8 mouse cellular contexts compared by ENCODE assay signal in genomic region chr8:85840657-85841488, GRCm38 (mm10). TPM values are rescaled to one million over a fixed set of nuclear protein-coding genes. Genes with fewer than 3 reads are reported as not detected.
DNase-seq lines count a peak whose midpoint lies in the region; ATAC-seq and TF ChIP-seq lines count a peak whose summit lies in the region.

Gene Itfg1, minus strand, starts transcription at chr8:85840921.
Gene Phkb, plus strand, starts transcription at chr8:85840959.

- peak; percentile 84 for TF ChIP-seq POLR2A in CH12.LX (IDR thresholded peaks at IDR 0.05; ENCODE audit: low read depth, low read length)
- peak; percentile 88 for TF ChIP-seq POLR2A in testis, adult 2 months (IDR thresholded peaks at IDR 0.05; ENCODE audit: control insufficient read depth, low read depth, low read length)

- ATAC-seq in forebrain, embryonic 12.5 days (ENCODE audit: low FRiP score) = peak; percentile 98
- ATAC-seq in heart, postnatal 0 days (ENCODE audit: insufficient read depth, low read depth) = peak; percentile 93
- peak; percentile 91 for ATAC-seq in liver, embryonic 16.5 days (ENCODE audit: low read depth)
- ATAC-seq in neural tube, embryonic 13.5 days (ENCODE audit: low read depth) = peak; percentile 98

- peaks cover 12% of the 10 kb centered on the region; the same call in 1 of the 2 replicates for H3K79me2 ChIP-seq in CH12.LX (replicated peaks; ENCODE audit: control insufficient read depth, extremely low read depth, insufficient read depth, poor library complexity, severe bottlenecking)

- H3K36me3 ChIP-seq in CH12.LX (replicated peaks in 1 of 2; ENCODE audit: control insufficient read depth in 1 of 2, insufficient read depth in 1 of 2, low read length in 1 of 2) = peaks cover 3 to 16% of the 10 kb centered on the region in 2 experiments
- peaks cover 9% of the 10 kb centered on the region for H3K36me3 ChIP-seq in forebrain, embryonic 12.5 days (replicated peaks)
- H3K36me3 ChIP-seq in heart, postnatal 0 days (replicated peaks; ENCODE audit: control insufficient read depth, insufficient read depth, low read length) = peaks cover 9% of the 10 kb centered on the region
- no peaks in the 10 kb centered on the region for H3K36me3 ChIP-seq in liver, embryonic 16.5 days (ENCODE audit: control insufficient read depth, insufficient read depth)
- H3K36me3 ChIP-seq in neural tube, embryonic 13.5 days = peaks cover 12% of the 10 kb centered on the region
- H3K36me3 ChIP-seq in testis, adult 2 months (ENCODE audit: control insufficient read depth, insufficient read depth, low read length) = no peaks in the 10 kb centered on the region

- TF ChIP-seq CTCF in CH12.LX (conservative IDR thresholded peaks at IDR 0.05 in 1 of 2, IDR thresholded peaks at IDR 0.05 in 1 of 2; ENCODE audit: low read depth in 2 of 2, low read length in 2 of 2) = no peak
- TF ChIP-seq CTCF in heart, postnatal 0 days (IDR thresholded peaks at IDR 0.05; ENCODE audit: low read depth) = no peak
- TF ChIP-seq CTCF in testis, adult 2 months (IDR thresholded peaks at IDR 0.05; ENCODE audit: control insufficient read depth, insufficient read depth, insufficient replicate concordance, low read depth, low read length) = no peak

- H3K9me3 ChIP-seq in CH12.LX (replicated peaks; ENCODE audit: low read length) = no peaks in the 10 kb centered on the region
- no peaks in the 10 kb centered on the region for H3K9me3 ChIP-seq in forebrain, embryonic 12.5 days
- no peaks in the 10 kb centered on the region for H3K9me3 ChIP-seq in heart, postnatal 0 days (replicated peaks; ENCODE audit: control insufficient read depth, low read length)
- no peaks in the 10 kb centered on the region for H3K9me3 ChIP-seq in liver, embryonic 16.5 days (replicated peaks; ENCODE audit: control insufficient read depth, low read length)
- H3K9me3 ChIP-seq in neural tube, embryonic 13.5 days = no peaks in the 10 kb centered on the region

- dilution Hi-C loops in CH12.LX (cut with MboI; ENCODE audit: extremely low pct_ligation_motif_present, extremely low pct_unique_long_range_greater_than_20kb, low sequenced_read_pairs) = no loop called here

- H3K27ac ChIP-seq in CH12.LX (ENCODE audit: insufficient read depth, low read depth) = peak within 1 kb of the TSS; percentile 70
- peak within 1 kb of the TSS; percentile 97 for H3K27ac ChIP-seq in forebrain, embryonic 12.5 days
- peak within 1 kb of the TSS; percentile 98 for H3K27ac ChIP-seq in heart, postnatal 0 days (ENCODE audit: low read depth)
- H3K27ac ChIP-seq in liver, embryonic 16.5 days (ENCODE audit: low read length) = peak within 1 kb of the TSS; percentile 98
- H3K27ac ChIP-seq in neural tube, embryonic 13.5 days (replicated peaks) = peak within 1 kb of the TSS; percentile 95
- H3K27ac ChIP-seq in testis, adult 2 months (ENCODE audit: control insufficient read depth, insufficient read depth, low read depth, low read length) = peak within 1 kb of the TSS; percentile 95

- H3K9ac ChIP-seq in CH12.LX (ENCODE audit: insufficient read depth, low read depth) = peak within 1 kb of the TSS; percentile 74
- peak within 1 kb of the TSS; percentile 90 for H3K9ac ChIP-seq in forebrain, embryonic 12.5 days
- peak within 1 kb of the TSS; percentile 92 for H3K9ac ChIP-seq in heart, postnatal 0 days (replicated peaks; ENCODE audit: low read depth, low read length)
- peak within 1 kb of the TSS; percentile 91 for H3K9ac ChIP-seq in liver, embryonic 16.5 days (ENCODE audit: low read depth, low read length)
- peak within 1 kb of the TSS; percentile 94 for H3K9ac ChIP-seq in neural tube, embryonic 13.5 days

- TF ChIP-seq EP300 in CH12.LX (IDR thresholded peaks at IDR 0.05; ENCODE audit: low read length) = no peak
- 0 out of 2 replicates have a peak, but pooled peaks have one; percentile 26 for TF ChIP-seq EP300 in heart, postnatal 0 days (IDR thresholded peaks at IDR 0.05; ENCODE audit: low read depth)

- TF ChIP-seq RAD21 in CH12.LX (IDR thresholded peaks at IDR 0.05; ENCODE audit: low read depth, low read length) = no peak

- in situ Hi-C loops in CH12.LX (cut with MboI; ENCODE audit: low pct_ligation_motif_present, low pct_unique_long_range_greater_than_20kb, low sequenced_read_pairs) = no loop called here

- peaks cover 0 to 30% of the 10 kb centered on the region in 2 experiments; a peak in 2 of 4 replicates for H3K4me1 ChIP-seq in CH12.LX (ENCODE audit: control insufficient read depth in 1 of 2, insufficient read depth in 2 of 2)
- peaks cover 18% of the 10 kb centered on the region for H3K4me1 ChIP-seq in forebrain, embryonic 12.5 days
- peaks cover 9% of the 10 kb centered on the region for H3K4me1 ChIP-seq in heart, postnatal 0 days (ENCODE audit: control insufficient read depth, insufficient read depth)
- H3K4me1 ChIP-seq in liver, embryonic 16.5 days (ENCODE audit: control insufficient read depth, low read depth, low read length) = peaks cover 9% of the 10 kb centered on the region
- H3K4me1 ChIP-seq in neural tube, embryonic 13.5 days (replicated peaks) = peaks cover 19% of the 10 kb centered on the region
- H3K4me1 ChIP-seq in testis, adult 2 months (ENCODE audit: control insufficient read depth, insufficient read depth, low read length) = no peaks in the 10 kb centered on the region; the same call in 1 of the 2 replicates

- WGBS in forebrain, embryonic 12.5 days = under 1% methylated on average over 53 of the region's 54 CpGs
- under 1% methylated on average over 52 of the region's 54 CpGs for WGBS in heart, postnatal 0 days
- WGBS in liver, embryonic 16.5 days (ENCODE audit: insufficient replicate concordance) = under 1% methylated on average over 53 of the region's 54 CpGs
- WGBS in neural tube, embryonic 13.5 days = under 1% methylated on average over 54 of the region's 54 CpGs

- peak; percentile 81 for DNase-seq in CH12.LX (ENCODE audit: extremely low read depth)
- peak; percentile 72 for DNase-seq in c-Kit-positive CD71-positive TER-119-negative erythroid progenitor cells, embryonic 14.5 days (ENCODE audit: low read depth)
- DNase-seq in heart, postnatal 0 days (ENCODE audit: low spot score) = peak; percentile 83
- peak; percentile 95 to 97 for DNase-seq in kidney, postnatal 4 days

- H3K4me2 ChIP-seq in CH12.LX (ENCODE audit: insufficient read depth, low read depth, poor library complexity, severe bottlenecking) = peak within 1 kb of the TSS; percentile 98
- H3K4me2 ChIP-seq in forebrain, embryonic 12.5 days = peak within 1 kb of the TSS; percentile 80
- H3K4me2 ChIP-seq in heart, postnatal 0 days (ENCODE audit: low read depth, low read length) = peak within 1 kb of the TSS; percentile 88
- peak within 1 kb of the TSS; percentile 86 for H3K4me2 ChIP-seq in liver, embryonic 16.5 days (ENCODE audit: low read depth, low read length)
- peak within 1 kb of the TSS; percentile 91 for H3K4me2 ChIP-seq in neural tube, embryonic 13.5 days

- no peaks in the 10 kb centered on the region for H3K27me3 ChIP-seq in CH12.LX (replicated peaks)
- no peaks in the 10 kb centered on the region for H3K27me3 ChIP-seq in forebrain, embryonic 12.5 days
- H3K27me3 ChIP-seq in heart, postnatal 0 days (ENCODE audit: control insufficient read depth, insufficient read depth, low read length) = no peaks in the 10 kb centered on the region
- H3K27me3 ChIP-seq in liver, embryonic 16.5 days (ENCODE audit: control insufficient read depth, insufficient read depth, low read depth, low read length) = no peaks in the 10 kb centered on the region
- H3K27me3 ChIP-seq in neural tube, embryonic 13.5 days = no peaks in the 10 kb centered on the region
- no peaks in the 10 kb centered on the region for H3K27me3 ChIP-seq in testis, adult 2 months (ENCODE audit: control insufficient read depth, insufficient read depth, low read length)

- peak within 1 kb of the TSS; percentile 85 to 98 (median 88) for H3K4me3 ChIP-seq in CH12.LX (replicated peaks in 1 of 3; ENCODE audit: low read depth in 2 of 3, low read length in 2 of 3, poor library complexity in 1 of 3)
- H3K4me3 ChIP-seq in forebrain, embryonic 12.5 days (replicated peaks) = peak within 1 kb of the TSS; percentile 87
- H3K4me3 ChIP-seq in heart, postnatal 0 days (ENCODE audit: low read depth, low read length) = peak within 1 kb of the TSS; percentile 87
- peak within 1 kb of the TSS; percentile 93 for H3K4me3 ChIP-seq in liver, embryonic 16.5 days (ENCODE audit: low read depth, low read length)
- peak within 1 kb of the TSS; percentile 66 for H3K4me3 ChIP-seq in neural tube, embryonic 13.5 days
- peak within 1 kb of the TSS; percentile 95 for H3K4me3 ChIP-seq in testis, adult 2 months (ENCODE audit: control insufficient read depth, low read depth, low read length)

TF ChIP-seq in CH12.LX, 34 proteins besides CTCF, POLR2A, EP300 and RAD21 (continues in another document):
- TF ChIP-seq UBTF (IDR thresholded peaks at IDR 0.05; ENCODE audit: low read depth, low read length) (peak; percentile 82; the same call in 1 of the 2 replicates), MXI1 (IDR thresholded peaks at IDR 0.05; ENCODE audit: low read depth, low read length) (peak; percentile 80; the same call in 1 of the 2 replicates), MAZ (IDR thresholded peaks at IDR 0.05; ENCODE audit: low read depth, low read length) (no peak), NRF1 (IDR thresholded peaks at IDR 0.05; ENCODE audit: low read depth, low read length) (peak; percentile 5; the same call in 1 of the 2 replicates), ELF1 (IDR thresholded peaks at IDR 0.05; ENCODE audit: low read depth, low read length) (peak; percentile 94)

RNA-seq across cellular contexts. Expression of gene Itfg1, which starts in this region (rescaled TPM):
- total RNA-seq in CH12.LX (2012; rRNA removed) (26.2 and 26.6 TPM in 2 replicates), CH12.LX (2014; rRNA removed) (55.3 and 58.9 TPM in 2 replicates)
- polyA plus RNA-seq in CH12.LX (2012; ENCODE audit: insufficient read length, low read depth) = 25.1 and 26.7 TPM in 2 replicates
- polyA plus RNA-seq in forebrain, embryonic 12.5 days (2016; fragmentation: Nextera tagmentation; extraction: Ambion mirVana) = 99.5 and 103 TPM in 2 replicates
- total RNA-seq in heart, postnatal 0 days (2014; rRNA removed; ENCODE audit: low replicate concordance) = 53.8 and 63.5 TPM in 2 replicates
- polyA plus RNA-seq in heart, postnatal 0 days (2015; fragmentation: Nextera tagmentation; extraction: Ambion mirVana) = 60.1 and 61.0 TPM in 2 replicates
- 22.2 and 22.3 TPM in 2 replicates for polyA plus RNA-seq in liver, embryonic 16.5 days (2015; fragmentation: Nextera tagmentation; extraction: Ambion mirVana)
- 169 and 170 TPM in 2 replicates for polyA plus RNA-seq in neural tube, embryonic 13.5 days (2015; fragmentation: Nextera tagmentation; extraction: Ambion mirVana)
- polyA plus RNA-seq in testis, adult 2 months (2012; rRNA removed) = 24.9 and 32.4 TPM in 2 replicates

RNA-seq across cellular contexts. Expression of gene Phkb, which starts in this region (rescaled TPM):
- total RNA-seq in CH12.LX (2012; rRNA removed) = 19.6 and 20.9 TPM in 2 replicates
- 23.5 and 26.2 TPM in 2 replicates for total RNA-seq in CH12.LX (2014; rRNA removed)
- 22.9 and 25.4 TPM in 2 replicates for polyA plus RNA-seq in CH12.LX (2012; ENCODE audit: insufficient read length, low read depth)
- polyA plus RNA-seq in forebrain, embryonic 12.5 days (2016; fragmentation: Nextera tagmentation; extraction: Ambion mirVana) = 39.9 and 47.5 TPM in 2 replicates
- 44.7 and 69.5 TPM in 2 replicates for total RNA-seq in heart, postnatal 0 days (2014; rRNA removed; ENCODE audit: low replicate concordance)
- 42.1 and 43.7 TPM in 2 replicates for polyA plus RNA-seq in heart, postnatal 0 days (2015; fragmentation: Nextera tagmentation; extraction: Ambion mirVana)
- polyA plus RNA-seq in liver, embryonic 16.5 days (2015; fragmentation: Nextera tagmentation; extraction: Ambion mirVana) = 10.4 and 12.7 TPM in 2 replicates
- polyA plus RNA-seq in neural tube, embryonic 13.5 days (2015; fragmentation: Nextera tagmentation; extraction: Ambion mirVana) = 36.0 and 40.9 TPM in 2 replicates
- 2.9 TPM in 2 replicates for polyA plus RNA-seq in testis, adult 2 months (2012; rRNA removed)

Comparison
In these comparisons a context has a peak if more than half of its experiments do, and no peak if none do; other contexts are left out.
1. Peak in every context shown above with its lines: DNase-seq, ATAC-seq, H3K4me3 ChIP-seq and H3K27ac ChIP-seq.